Mouse (Mus musculus): ENCODE measurements at regions not wholly inside any gene's neighbourhood (a gene's known extent, or its start where the extent isn't known, plus 50 kb on each side); places are given as distances from the start of the nearest gene placed in this dataset.

DNA sequence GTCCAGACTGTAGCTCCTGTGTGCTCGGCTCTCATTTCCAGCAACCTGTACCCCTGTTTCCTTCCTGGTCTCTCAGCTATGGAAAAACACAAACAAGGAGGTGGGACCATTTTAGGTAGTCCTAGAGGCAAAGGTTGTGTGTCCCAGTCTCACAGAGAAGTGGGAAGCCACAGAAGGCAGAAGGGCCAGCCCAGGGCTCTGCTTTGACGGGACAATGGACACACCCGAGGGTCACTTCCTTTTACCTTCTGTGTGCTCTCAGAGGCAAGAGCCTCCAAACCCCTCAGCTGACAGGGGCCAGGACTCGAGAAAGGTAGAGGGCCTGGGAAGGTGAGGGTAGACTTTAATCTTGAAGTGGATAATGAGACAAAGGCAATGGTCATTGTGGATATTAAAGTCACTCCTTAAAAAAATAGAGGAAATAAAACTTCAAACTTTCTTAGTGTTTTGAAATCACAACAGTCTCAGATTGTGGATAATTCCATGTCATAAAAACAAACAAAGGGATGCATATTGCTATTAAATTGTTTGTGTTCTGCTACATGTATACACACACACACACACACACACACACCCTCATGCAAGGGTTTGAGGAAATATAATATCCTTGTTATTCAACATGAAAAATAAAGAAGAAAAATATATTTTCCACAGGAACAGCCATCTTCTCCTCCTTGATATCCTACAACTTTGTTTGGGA is 195.6 kb upstream of the Spdye4c start:
- ATAC-seq (ENCODE audit: low TSS enrichment), result no peak

DNA sequence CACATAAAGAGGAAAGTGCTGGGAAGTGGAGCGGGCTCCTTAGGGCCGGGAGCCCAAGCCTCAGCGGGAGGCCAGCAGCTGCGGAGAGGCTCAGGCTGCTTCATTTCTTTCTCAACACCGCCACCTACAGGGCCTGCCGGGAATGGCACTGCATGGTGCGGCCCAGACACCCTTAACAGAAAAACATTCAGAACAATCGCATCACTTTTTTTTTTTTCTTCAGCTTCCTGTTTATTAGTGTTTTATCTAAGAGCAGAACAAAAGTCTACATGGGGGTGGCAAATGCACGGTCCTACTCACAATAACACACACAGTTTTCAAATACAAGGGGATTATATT is 195.0 kb upstream of the Spdye4c start:
- ATAC-seq (ENCODE audit: low TSS enrichment), result peak; percentile 90

DNA sequence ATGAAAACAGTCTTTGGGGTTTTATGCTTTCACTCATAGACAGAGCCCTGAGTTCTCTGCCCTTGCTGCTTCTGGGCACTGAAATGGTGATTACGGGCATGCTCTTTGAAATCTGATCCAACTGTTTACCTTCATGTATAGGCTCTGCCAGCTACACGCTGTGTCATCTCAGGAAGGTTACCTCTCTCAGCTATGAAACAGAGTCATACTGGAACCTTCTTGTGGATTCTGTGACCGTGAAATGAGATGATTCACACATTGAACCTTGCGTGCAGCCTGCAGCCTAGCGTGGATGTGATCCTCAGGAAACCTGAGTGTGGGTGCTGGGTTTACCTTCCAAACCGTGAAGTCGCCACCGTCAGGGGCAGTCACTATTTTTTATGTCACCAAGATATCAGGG is 189.7 kb upstream of the Spdye4c start:
- no peak for ATAC-seq (ENCODE audit: low TSS enrichment)

DNA sequence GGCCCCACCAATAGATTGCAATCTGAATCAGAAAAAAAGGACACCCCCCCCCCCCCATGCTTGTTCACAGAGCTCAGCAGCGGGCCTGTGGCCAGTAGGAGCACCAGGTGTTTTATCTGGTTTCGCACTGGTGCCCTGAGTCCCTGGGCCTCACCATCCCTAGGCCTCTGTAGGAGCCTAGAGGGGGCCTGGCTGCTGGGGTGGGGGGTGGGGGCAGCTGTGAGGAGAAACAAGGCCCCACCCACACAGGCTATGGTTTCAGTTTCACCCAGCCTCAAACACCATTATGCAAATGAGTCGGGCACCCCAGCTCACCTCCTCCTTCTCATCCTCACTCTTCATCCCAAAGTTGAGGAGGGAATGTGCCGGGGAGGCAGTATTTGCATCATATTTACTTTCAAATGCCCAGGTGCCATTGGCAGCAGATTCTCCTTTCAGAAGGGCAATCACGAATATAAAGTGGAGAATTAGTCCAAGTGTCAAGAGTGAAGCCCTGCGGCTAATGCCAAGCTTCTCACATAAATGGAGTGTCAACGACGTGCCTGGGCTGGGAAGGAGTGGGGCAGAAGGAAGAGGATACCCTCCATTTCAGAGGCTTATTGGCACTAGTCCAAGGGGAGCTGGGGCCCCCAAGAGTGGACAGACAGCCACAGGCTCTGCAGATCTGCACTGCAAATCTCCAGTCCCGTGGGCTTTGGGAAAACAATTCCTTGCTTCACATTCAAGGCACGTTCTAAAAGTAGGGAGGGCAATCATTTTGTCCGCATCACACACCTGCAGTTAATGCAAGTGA is 187.7 kb upstream of the Spdye4c start:
- ATAC-seq (ENCODE audit: low TSS enrichment), result no peak

DNA sequence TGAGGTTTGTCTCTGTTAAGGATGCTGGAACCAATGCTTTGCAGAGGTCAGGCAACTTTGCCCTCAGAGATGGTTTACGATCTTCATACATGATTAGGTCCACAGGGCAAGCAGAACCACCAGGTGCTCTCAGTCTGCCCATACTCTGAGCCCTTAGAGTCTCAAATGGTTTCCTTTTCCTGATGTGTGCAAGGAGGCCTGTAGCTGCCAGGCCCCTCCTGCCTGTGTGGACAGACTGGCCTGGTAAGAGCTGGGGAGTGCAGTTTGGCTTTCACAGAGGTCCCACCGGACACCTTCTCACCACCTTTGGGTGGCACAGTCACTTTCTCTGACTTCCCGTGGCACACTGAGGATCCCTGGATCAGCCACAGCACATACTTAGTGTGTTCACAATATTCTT is 186.6 kb upstream of the Spdye4c start:
- no peak for ATAC-seq (ENCODE audit: low TSS enrichment)

DNA sequence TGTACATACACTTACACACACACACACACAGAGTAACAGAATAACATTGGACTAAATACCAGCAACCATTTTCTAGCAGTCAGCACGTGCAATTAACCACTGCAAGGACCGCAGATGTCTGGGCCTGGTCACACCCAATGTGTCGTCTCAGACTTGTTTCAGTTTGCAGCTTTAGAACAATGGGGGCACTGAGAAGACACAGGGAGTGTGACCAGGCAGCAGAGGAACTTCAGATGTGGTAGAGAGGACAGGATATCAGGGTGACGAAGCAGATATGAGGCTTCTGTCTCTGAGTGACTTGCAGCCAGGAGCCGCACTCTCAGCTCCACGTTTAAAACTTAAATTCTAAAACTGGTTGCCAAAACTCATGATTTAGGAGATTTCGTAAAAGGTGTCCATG is 183.9 kb upstream of the Spdye4c start:
- ATAC-seq (ENCODE audit: low TSS enrichment), result no peak

DNA sequence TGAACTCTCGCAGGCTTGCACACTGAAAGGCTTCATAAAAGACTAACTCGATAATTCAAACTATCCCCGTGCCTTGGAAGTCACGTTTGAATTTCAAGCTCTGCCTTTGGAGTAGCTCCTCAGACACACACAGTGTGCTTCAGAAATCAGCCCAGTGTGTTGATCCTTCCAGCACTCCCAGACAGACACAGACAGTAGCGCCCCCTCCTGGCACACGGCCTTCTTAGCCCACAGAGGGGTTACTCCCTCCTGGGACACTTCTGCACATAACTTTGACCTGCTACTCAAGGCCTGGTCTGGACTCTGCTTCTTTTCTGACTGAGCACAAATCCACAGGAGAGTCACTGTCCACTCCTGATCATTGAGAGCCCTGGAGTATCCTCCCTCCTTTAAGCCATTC is 182.3 kb upstream of the Spdye4c start:
- ATAC-seq (ENCODE audit: low TSS enrichment), result no peak

DNA sequence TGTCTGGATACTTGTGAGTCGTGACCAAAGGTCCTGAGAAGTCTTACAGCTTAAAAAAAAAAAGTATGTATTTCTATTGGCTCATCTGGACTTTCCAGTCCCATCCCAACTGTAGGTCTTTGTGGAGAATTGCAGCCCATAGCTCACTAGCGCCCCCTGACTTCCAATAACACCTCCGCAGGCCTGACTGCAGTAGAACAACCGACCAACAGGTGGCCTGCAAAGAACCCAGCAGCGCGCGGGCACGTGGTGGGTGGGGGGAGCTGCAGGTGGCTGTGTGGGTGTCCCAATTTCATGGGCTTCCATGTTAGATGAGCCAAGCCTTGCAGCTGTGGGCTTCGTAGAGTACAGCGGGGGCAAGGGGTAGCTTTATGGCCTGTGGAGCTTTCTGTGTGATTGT is 178.7 kb upstream of the Spdye4c start:
- ATAC-seq (ENCODE audit: low TSS enrichment), result peak; percentile 52

DNA sequence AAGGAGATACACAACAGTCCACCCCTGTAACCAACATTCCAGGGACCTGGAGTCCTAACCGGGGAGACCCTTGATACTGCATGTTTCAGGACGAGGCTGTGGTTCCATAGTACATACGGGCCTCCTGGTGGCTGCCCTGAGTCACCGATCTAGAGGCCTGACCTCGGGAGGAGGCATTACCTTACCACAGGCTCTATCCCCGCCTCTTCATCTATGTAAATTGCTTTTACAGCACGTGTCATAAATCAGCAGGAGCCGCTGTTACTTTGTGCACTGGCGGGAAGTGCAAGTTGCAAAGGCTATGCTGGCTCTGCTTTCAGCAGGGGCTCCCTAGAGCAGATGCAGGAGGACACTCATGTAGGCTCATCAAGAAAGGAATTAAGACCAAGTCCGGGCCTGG is 178.0 kb upstream of the Spdye4c start:
- no peak for ATAC-seq (ENCODE audit: low TSS enrichment)

DNA sequence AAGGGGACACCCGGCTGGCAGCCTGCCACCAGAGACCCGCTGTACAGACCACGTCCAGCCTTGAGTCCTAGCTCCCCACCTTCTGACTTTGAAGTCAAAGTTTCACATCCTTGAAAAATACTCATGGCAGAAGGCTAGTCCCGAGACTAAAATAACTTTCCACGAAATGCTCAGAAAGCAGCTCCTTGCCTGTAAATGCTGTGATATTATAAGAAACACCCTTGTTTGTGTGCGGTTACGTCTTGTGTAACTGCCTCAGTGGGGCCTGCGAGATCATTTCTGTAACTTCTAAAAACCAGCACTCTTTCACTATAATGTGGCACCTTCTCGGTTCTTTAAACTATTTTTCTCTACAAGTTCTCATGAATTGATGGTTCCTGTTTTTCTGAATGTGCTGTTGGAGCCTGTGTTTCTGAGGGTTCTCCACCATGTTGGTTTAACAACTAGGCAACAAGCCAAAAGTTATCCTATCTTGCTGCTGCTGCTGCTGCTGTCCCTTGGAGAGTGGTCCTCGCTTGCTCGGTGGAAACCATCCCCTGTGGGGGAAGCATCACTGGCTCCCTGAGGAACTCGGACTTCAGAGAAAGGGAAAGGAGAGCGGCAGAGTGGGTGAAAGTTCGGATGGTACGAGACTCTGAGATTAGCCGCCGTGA is 176.3 kb upstream of the Spdye4c start:
- ATAC-seq (ENCODE audit: low TSS enrichment), result no peak

DNA sequence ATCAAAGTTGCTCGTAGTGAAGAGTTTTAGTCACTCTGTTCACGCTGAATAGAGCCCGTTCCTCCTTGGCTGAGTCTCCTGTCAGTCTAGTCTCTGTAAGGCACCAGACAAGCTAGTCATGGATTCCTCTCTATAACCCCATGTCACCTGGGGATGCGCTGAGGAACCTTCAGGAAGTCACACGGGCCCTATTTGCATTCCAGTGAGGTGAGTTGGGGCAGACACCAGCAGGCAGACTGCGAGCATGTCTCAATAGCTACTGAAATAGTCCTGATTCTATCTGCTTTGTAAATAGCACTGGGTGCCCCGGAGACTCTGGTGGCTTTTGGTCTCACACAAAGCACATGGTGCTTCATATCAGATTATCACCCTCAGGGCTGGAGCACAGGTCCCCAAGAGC is 174.6 kb upstream of the Spdye4c start:
- ATAC-seq (ENCODE audit: low TSS enrichment), result no peak

DNA sequence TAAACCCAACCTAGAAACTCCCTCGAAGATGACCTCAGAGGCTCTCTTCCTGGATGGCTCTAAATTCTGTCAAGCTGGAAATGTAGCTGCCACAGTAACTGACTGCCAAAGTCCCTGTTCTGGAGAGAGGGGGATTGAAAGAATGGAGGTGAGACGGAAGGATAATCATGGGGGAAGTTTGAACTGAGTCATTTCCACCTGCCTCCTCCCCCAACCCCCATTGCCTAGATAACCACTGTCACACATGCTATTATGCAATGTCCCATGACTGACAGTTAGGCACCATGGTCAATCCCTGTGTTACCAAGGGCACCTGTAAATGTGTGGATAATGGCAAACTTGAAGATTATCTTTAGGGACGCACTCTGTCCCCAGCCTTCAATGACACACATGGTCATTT is 172.0 kb upstream of the Spdye4c start:
- ATAC-seq (ENCODE audit: low TSS enrichment), result no peak

DNA sequence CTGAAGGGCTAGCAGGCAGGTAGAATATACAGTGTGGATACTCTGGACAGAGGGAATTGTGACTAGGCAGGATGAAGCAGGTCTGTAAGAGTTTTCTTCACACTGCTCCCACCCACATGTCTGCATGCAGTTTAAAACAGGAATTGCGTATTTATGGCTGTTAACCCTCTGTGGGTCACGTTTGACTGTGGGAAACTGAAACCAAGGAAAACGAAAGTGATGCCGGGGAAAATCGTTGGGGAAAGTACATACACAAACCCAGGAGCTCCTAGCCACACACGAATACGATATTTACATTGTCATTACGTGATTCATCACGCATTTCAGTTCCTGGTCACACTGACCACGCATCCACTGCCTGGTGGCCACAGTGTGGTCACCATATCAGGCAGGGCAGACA is 170.6 kb upstream of the Spdye4c start:
- no peak for ATAC-seq (ENCODE audit: low TSS enrichment)

DNA sequence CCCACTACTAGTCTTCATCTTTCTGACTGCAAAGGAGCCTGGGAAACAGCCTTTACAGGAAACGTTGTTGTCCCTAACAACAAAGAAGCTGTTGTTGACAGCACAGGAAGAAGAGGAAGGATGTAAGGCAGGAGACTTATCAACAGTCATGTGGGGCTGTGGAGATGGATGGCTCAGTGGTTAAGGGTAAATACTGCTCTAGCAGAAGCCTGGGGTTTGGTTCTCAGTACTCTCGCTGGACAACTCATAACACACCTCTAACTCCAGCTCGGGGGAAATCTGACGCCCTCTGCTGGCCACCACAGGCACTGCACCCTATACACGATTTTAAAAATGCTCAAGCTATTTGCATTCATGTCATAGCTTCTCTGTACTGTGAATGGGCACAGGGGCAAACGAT is 168.3 kb upstream of the Spdye4c start:
- no peak for ATAC-seq (ENCODE audit: low TSS enrichment)

DNA sequence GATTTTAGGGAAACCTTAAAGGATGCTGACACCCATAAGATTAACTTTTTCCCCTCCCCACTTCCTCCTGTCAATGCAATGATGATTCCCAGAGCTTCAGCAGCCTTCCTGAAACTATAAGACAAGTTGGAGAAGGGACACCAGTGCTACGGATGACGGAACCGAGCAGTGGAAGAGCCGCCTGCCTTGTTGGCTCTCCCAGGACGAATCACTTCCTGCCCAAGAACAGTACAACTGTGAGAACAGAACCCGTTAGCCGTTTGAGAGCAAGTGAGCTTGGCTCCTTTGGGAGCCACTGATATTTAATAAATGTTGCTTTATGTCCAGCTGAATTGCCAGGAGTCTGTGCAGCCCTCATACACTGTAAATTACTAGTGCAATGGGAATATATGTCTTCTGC is 166.8 kb upstream of the Spdye4c start:
- ATAC-seq (ENCODE audit: low TSS enrichment), result no peak

DNA sequence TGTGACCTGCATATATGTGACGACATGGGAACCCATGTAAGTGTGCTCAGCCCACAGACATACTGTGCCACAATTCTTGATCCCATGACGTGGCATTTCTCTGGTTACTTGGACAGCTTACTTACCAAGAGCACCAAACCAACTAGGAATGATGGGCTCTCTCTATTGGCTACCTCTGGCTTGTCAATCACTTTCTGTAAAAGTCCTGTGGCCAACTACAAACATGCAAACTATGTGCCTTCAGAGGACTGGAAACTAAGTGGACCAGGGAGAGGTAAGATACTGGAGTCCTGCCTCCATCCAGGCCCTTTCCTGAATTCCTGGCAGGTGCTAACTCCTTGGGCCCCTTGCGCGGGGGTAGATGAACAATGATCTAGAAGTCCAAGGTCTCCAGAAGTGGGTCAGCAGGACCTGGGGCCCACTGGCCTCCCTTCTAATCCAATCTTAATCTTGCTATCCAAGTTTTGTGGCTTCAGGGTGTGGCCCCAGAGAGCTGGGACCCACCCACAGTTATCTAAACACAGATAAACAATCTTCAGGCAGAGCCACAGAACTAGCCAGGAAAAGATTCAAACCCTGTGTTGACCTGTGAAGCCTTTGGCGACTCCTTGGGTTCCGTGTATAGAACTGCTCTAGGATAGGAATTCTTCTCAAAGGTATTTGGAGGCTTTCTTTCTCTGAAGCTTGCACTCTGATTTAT is 163.7 kb upstream of the Spdye4c start:
- ATAC-seq (ENCODE audit: low TSS enrichment), result no peak

DNA sequence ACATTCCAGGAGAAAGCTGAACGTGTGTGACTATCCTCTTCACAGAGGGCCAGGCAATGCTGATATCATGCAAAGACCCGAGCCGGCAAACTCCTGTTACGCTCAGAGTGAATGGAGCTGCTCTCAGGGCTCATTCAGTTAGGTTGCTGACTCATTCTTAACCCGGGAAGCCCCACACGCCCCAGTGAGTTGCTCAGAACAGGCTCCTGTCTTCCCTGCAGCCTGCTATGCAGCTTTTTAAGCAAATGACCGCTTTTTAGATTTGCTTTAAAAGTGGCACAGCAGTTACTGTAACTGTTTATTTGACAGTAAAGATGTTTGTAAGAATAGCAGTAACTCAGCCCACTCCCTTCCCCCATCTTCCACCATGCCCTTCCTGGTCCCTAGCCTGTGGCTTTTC is 162.9 kb upstream of the Spdye4c start:
- ATAC-seq (ENCODE audit: low TSS enrichment), result no peak

DNA sequence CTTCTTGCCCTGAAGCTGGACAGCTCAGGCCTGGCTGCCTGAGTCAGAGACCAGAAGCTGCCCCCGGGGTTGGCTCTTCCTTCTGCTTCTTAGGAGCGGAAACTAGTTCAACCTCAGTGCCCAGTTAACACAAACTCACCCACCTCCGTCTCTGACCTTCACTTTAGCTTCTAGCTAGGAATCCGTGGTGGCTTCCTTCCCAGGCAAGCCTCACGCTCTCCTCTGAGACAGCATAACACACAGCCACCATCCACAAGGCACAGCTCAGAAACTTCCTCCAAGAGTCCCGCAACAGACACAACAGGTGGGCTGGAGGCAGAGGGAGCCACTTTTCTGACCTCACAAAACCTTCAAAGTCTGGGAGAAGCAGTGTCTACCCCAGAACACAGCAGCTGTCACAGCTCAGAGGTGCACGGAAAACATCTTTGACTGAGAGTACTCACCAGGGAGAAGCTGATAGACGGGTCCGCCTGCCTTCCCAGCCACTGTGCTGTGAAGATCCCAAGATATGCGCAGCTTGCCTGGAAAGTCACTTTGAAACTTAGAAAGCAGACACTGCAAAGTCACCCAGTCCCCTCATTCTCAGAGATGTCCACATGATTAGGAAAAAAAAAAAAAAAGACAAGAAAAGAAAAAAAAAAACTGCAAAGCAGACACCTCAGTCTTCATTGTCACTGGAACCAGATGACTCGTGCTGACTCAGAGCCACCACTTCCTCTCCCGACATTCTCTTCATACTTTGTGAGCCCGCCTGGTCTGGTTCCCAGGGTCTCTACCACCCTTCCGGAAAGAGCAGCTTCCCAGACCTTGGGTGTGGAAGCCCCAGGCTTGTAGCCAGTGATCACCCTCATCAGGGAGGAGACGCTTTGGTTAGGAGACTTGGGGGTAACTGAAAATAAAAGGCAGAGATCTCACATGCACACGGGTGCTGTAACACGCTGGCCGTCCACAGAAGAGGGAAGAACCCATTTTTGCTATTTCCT is 162.1 kb upstream of the Spdye4c start:
- no peak for ATAC-seq (ENCODE audit: low TSS enrichment)

DNA sequence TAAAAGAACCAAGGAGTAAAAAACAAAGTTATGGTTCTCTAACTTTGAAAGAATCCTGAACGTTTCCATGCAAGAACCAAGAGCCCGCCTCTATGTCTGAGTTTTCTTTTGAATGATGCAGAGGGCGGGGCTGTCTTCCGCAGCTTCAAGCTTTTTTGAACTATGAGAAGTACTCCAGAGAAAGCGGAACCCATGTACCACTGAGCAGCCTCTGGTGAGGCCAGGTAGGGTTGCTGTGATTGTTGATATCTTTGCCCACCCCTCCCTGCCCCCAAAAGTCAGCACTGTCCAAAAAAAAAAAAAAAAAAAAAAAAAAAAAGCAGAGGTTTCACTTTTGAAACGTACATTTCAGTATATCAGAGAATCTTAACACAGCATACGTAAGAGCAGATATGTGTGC is 161.2 kb upstream of the Spdye4c start:
- ATAC-seq (ENCODE audit: low TSS enrichment), result no peak; the same call in 1 of the 2 replicates

DNA sequence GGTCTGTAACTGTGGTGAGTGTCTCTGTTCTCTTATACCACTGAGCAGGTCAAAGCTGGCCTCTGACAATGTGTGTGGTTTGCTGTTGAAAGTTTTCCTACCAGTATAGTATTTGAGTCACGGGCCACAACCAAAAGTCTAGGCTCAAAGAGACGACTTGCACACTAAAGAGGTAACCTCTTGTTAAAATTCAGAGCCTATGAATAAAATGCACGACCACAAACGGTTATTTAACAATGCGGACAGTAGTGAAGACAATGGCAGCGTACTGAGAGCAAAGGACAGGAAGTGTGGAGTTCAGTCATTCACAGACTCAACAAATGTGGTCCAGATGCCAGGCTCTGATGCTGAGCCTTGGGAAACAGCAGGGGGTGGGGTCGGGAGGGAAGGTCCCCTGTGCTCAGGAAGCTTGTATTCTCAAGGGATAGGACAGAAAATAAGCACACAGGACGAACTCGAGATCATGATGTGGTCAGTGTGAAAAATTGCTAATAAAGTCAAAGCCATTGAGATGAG is 160.2 kb upstream of the Spdye4c start:
- no peak for ATAC-seq (ENCODE audit: low TSS enrichment)

DNA sequence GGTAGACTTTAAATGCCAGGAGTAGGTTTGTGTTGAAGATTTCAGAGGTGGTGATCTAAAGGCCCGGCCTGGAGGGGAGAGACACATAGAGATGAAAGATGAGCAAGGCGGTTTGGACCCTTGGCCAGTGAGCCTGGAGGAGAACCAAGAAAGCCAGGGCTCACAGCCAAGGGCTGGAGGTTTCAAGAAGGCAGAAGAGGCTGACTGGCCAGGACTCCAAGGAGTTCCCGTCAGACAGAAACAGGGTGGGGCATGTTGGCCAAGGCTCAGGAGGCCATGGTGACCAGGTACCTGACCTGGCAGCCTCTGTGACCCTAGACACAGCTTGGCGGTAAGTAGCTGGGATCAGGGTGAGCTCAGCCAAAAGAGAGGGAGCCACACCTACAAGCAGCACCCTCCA is 159.3 kb upstream of the Spdye4c start:
- no peak for ATAC-seq (ENCODE audit: low TSS enrichment)
